Mouse (Mus musculus) neural tube, embryonic 12.5 days (tissue): ENCODE measurements around the gene Grik1. TPM values are rescaled to one million over a fixed set of nuclear protein-coding genes. Genes with fewer than 3 reads are reported as not detected.

Source experiments
- ATAC-seq: fragments of 200-750 bp; cut with Nextera tagmentation; 2 replicates; pipeline ENCODE4 v1.8.0; 2017; ENCODE audit warnings: low read depth, mild to moderate bottlenecking, moderate TSS enrichment, moderate library complexity; ENCODE audit not compliant: low FRiP score
- H3K27ac ChIP-seq: fragments of 300-500 bp; sonication (generic); 2 replicates; pipeline ENCODE4 v1.5.1; 2016
- H3K27me3 ChIP-seq: fragments of 300-500 bp; sonication (generic); replicated peaks from 2 replicates; pipeline ENCODE4 v1.6.1; 2016; ENCODE audit warnings: mild to moderate bottlenecking
- H3K36me3 ChIP-seq: fragments of 300-500 bp; sonication (generic); 2 replicates; pipeline ENCODE4 v1.6.1; 2016; ENCODE audit warnings: mild to moderate bottlenecking
- H3K4me1 ChIP-seq: fragments of 300-500 bp; sonication (generic); 2 replicates; pipeline ENCODE4 v1.6.1; 2016
- H3K4me2 ChIP-seq: fragments of 300-500 bp; sonication (generic); replicated peaks from 2 replicates; pipeline ENCODE4 v1.6.1; 2016; ENCODE audit warnings: mild to moderate bottlenecking
- H3K4me3 ChIP-seq: fragments of 300-500 bp; sonication (generic); 2 replicates; pipeline ENCODE4 v1.5.1; 2016
- H3K9ac ChIP-seq: fragments of 300-500 bp; sonication (generic); 2 replicates; pipeline ENCODE4 v1.6.1; 2016; ENCODE audit warnings: mild to moderate bottlenecking
- H3K9me3 ChIP-seq: fragments of 300-500 bp; sonication (generic); 2 replicates; pipeline ENCODE4 v1.6.1; 2016; ENCODE audit warnings: mild to moderate bottlenecking
- WGBS: fragments of 180-500 bp; shearing (Covaris S2); methylation state at CpG from one replicate; pipeline ENCODE4 v1.1.7; 2016; 5-methylcytosine and 5-hydroxymethylcytosine counted together
- polyA plus RNA-seq: library from polyadenylated mRNA; unstranded; fragments of >200 nt; fragmentation: Nextera tagmentation; extraction: Ambion mirVana; gene quantifications from 2 replicates; pipeline ENCODE4 v1.2.1, GENCODE M21; 2016

Grik1 gene
- polyA plus RNA-seq, 1 experiment from 2014 or later = 6.8 TPM

DNA sequence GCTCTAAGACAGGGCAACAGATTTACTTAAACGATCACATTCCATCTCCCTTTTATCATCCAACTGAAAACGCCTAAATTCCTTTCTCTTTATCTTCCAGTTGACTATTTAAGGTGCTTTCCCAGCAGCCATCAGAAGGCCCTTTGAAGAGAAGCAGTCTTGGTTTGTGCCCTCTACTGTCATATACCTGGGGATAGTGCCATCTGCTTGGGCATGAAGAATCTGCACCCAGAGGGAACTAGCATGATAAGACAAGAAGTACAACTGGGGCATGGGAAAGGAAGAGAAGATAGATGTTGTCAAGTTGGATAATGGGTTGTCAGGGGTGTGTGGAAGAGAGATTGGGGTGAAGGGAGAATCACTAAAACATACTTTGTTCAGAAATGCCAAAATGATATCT is 157.1 kb downstream of the Grik1 start:
- H3K36me3 ChIP-seq = no peaks in the 10 kb centered on the region
- no peaks in the 10 kb centered on the region for H3K27me3 ChIP-seq
- H3K4me1 ChIP-seq = no peaks in the 10 kb centered on the region
- H3K9ac ChIP-seq = no peak overlapping the region
- 71% methylated on average over 2 of the region's 2 CpGs for WGBS
- H3K4me2 ChIP-seq = no peak overlapping the region
- H3K4me3 ChIP-seq = no peak overlapping the region
- ATAC-seq = no peak
- no peak overlapping the region for H3K27ac ChIP-seq
- H3K9me3 ChIP-seq = no peaks in the 10 kb centered on the region

- H3K27ac ChIP-seq = no peak overlapping the region
- no peak overlapping the region for H3K4me3 ChIP-seq
- no peak for ATAC-seq
- no peak overlapping the region for H3K9ac ChIP-seq
- H3K4me1 ChIP-seq = no peaks in the 10 kb centered on the region
- H3K36me3 ChIP-seq = no peaks in the 10 kb centered on the region
- no peak overlapping the region for H3K4me2 ChIP-seq
- no peaks in the 10 kb centered on the region for H3K27me3 ChIP-seq
- no peaks in the 10 kb centered on the region for H3K9me3 ChIP-seq
- WGBS = 92% methylated on average over 3 of the region's 3 CpGs
These were observed 159.0 kb downstream of the Grik1 start for GRCm38 (mm10) chr16:88131103-88131502.

DNA sequence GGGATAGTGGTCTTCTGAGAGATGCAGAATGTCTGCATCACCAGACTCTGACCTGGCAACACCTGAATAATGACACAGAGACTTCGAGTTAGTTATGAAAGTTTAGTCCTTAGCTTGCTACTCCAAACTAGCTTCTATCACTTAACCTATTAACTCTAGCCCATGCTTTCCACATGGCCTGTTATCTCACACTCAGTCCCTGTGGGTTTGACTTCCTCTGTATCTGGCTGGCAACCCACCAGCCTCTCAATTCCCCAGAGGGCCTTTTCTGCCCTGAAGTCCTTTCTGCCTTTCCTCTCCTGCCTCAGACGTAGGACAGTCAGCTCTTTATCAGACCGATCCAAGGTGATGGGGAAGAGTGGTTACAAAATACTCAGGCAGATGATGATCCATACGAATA is 165.0 kb downstream of the Grik1 start:
- ATAC-seq = no peak
- Histone ChIP-seq H3K9me3 (no peaks in the 10 kb centered on the region), H3K4me2 (no peak overlapping the region), H3K36me3 (no peaks in the 10 kb centered on the region), H3K27ac (no peak overlapping the region), H3K4me3 (no peak overlapping the region), H3K9ac (no peak overlapping the region), H3K4me1 (no peaks in the 10 kb centered on the region), H3K27me3 (no peaks in the 10 kb centered on the region)
- WGBS = 80% methylated on average over 4 of the region's 4 CpGs

DNA sequence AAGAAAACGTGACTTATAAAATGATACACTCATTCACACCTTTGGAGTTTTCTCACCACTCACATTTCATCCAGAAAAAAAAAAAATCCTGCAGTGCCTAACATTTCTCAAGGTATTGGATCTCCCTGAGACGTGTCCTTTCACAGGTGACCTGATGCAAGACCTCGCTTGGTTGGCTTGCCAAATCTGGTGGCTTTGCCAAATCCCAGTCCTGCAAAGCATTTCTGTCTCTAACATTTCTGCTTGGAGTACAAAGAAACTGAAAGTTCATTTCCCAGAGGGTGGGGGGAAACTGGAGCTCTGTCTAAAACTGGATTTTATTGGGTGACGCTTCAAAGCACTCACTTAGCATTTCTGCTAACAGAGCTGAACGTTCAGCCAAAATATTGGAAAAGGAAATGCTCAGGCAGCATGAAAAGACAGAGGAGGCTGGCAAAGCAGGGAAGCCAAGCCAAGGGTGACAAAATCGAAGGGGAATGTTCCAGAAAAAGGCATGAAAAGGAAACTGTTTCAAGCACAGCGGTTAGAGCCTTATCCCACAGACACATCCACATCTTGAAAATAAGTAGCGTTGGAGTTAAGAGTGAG is 177.4 kb downstream of the Grik1 start:
- no peaks in the 10 kb centered on the region for H3K36me3 ChIP-seq
- H3K27me3 ChIP-seq = no peaks in the 10 kb centered on the region
- H3K9ac ChIP-seq = no peak overlapping the region
- no peaks in the 10 kb centered on the region for H3K4me1 ChIP-seq
- H3K4me3 ChIP-seq = no peak overlapping the region
- no peaks in the 10 kb centered on the region for H3K9me3 ChIP-seq
- no peak overlapping the region for H3K27ac ChIP-seq
- H3K4me2 ChIP-seq = no peak overlapping the region
- ATAC-seq = no peak
- WGBS = 80% methylated on average over 8 of the region's 8 CpGs

GRCm38 (mm10) chr16:88111459-88111858 is 178.6 kb downstream of the Grik1 start:
- no peak for ATAC-seq
- H3K4me2 ChIP-seq = no peak overlapping the region
- no peak overlapping the region for H3K27ac ChIP-seq
- no peaks in the 10 kb centered on the region for H3K9me3 ChIP-seq
- H3K4me1 ChIP-seq = no peaks in the 10 kb centered on the region
- H3K36me3 ChIP-seq = no peaks in the 10 kb centered on the region
- H3K4me3 ChIP-seq = no peak overlapping the region
- 61% methylated on average over 3 of the region's 3 CpGs for WGBS
- no peaks in the 10 kb centered on the region for H3K27me3 ChIP-seq
- H3K9ac ChIP-seq = no peak overlapping the region

GRCm38 (mm10) chr16:88094206-88094789 is 195.8 kb downstream of the Grik1 start:
- H3K27ac ChIP-seq = no peak overlapping the region
- WGBS = 72% methylated on average over 5 of the region's 5 CpGs
- no peak overlapping the region for H3K9ac ChIP-seq
- H3K4me2 ChIP-seq = no peak overlapping the region
- ATAC-seq = no peak
- H3K27me3 ChIP-seq = no peaks in the 10 kb centered on the region
- no peaks in the 10 kb centered on the region for H3K4me1 ChIP-seq
- no peaks in the 10 kb centered on the region for H3K9me3 ChIP-seq
- no peaks in the 10 kb centered on the region for H3K36me3 ChIP-seq
- H3K4me3 ChIP-seq = no peak overlapping the region

DNA sequence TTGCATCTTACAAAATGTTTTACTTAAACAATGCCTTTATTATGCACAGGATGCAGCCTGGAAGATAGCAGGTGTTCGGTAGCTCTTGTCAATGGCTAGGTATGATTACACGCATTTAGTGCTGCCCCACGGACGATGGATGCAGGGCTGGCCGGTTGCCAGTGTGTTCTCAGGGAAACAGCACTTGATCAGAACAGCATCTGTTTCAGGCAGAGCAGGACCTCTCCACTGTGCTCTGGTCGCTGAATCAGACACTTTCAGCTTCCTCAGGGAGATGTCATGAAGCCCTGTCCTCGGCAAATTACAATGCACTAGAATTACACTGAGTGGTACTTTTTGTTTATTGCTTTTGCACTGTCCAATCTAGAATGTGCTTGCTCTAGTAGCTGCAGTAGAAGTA is 202.8 kb downstream of the Grik1 start:
- ATAC-seq = peak; percentile 75
- H3K36me3 ChIP-seq = no peaks in the 10 kb centered on the region
- H3K9ac ChIP-seq = no peak overlapping the region
- H3K27me3 ChIP-seq = no peaks in the 10 kb centered on the region
- no peaks in the 10 kb centered on the region for H3K4me1 ChIP-seq
- 68% methylated on average over 7 of the region's 7 CpGs for WGBS
- no peaks in the 10 kb centered on the region for H3K9me3 ChIP-seq
- H3K4me2 ChIP-seq = no peak overlapping the region
- no peak overlapping the region for H3K27ac ChIP-seq
- H3K4me3 ChIP-seq = no peak overlapping the region

GRCm38 (mm10) chr16:88074716-88075115 is 215.3 kb downstream of the Grik1 start:
- H3K27me3 ChIP-seq = no peaks in the 10 kb centered on the region
- H3K4me3 ChIP-seq = no peak overlapping the region
- 82% methylated on average over 5 of the region's 5 CpGs for WGBS
- H3K27ac ChIP-seq = no peak overlapping the region
- no peaks in the 10 kb centered on the region for H3K36me3 ChIP-seq
- H3K4me1 ChIP-seq = no peaks in the 10 kb centered on the region
- no peak overlapping the region for H3K9ac ChIP-seq
- ATAC-seq = no peak
- H3K9me3 ChIP-seq = no peaks in the 10 kb centered on the region
- H3K4me2 ChIP-seq = no peak overlapping the region

DNA sequence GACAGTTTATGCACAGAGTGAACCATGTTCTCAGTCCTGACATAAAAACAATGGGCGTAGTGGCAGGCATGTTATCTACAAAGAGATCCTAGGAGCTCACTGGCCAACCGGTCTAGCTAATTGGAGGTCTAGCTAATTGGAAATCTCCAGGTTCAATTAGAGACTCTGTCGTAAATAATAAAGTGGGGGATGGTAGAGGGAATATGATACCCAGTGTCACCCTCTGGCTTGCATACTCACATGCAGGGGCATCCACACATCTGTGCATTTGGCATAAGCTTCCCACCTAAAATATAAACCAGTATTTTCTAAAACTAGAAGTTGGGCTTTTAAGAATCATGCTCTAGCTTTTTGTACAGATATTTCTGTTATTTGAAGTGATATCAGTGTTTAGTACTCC is 229.1 kb downstream of the Grik1 start:
- Histone ChIP-seq H3K9me3 (no peaks in the 10 kb centered on the region), H3K27ac (no peak overlapping the region), H3K9ac (no peak overlapping the region), H3K36me3 (no peaks in the 10 kb centered on the region), H3K4me1 (no peaks in the 10 kb centered on the region), H3K4me2 (no peak overlapping the region), H3K27me3 (no peaks in the 10 kb centered on the region), H3K4me3 (no peak overlapping the region)
- WGBS = 81% methylated on average over 3 of the region's 3 CpGs
- ATAC-seq = no peak

DNA sequence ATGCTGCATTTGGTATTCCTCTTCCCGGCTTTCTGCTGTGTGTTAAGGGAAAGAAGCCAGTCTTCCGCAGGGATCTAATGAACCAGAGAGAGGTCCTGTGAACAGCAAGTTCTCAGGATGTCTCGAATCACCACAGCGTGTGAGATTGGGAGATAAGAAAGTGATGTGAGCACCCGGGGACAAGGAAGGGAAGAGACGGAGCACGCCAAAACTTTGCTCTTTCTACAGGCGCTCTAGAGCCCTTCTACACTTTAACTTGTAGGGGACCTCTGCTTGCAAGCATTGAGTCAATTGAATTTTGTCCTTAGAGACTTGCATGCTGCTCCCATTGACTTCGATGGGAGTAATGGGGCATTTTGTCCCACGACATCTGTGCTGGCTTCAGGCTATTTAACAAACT is 241.9 kb downstream of the Grik1 start:
- H3K4me3 ChIP-seq = no peak overlapping the region
- H3K4me1 ChIP-seq = no peaks in the 10 kb centered on the region
- no peaks in the 10 kb centered on the region for H3K9me3 ChIP-seq
- no peak overlapping the region for H3K27ac ChIP-seq
- WGBS = 93% methylated on average over 10 of the region's 10 CpGs
- no peak for ATAC-seq
- H3K4me2 ChIP-seq = no peak overlapping the region
- no peaks in the 10 kb centered on the region for H3K27me3 ChIP-seq
- no peak overlapping the region for H3K9ac ChIP-seq
- H3K36me3 ChIP-seq = no peaks in the 10 kb centered on the region

GRCm38 (mm10) chr16:88044321-88044720 is 245.7 kb downstream of the Grik1 start:
- Histone ChIP-seq H3K27ac (no peak overlapping the region), H3K36me3 (no peaks in the 10 kb centered on the region), H3K9ac (no peak overlapping the region), H3K4me3 (no peak overlapping the region), H3K27me3 (no peaks in the 10 kb centered on the region), H3K4me1 (no peaks in the 10 kb centered on the region), H3K9me3 (no peaks in the 10 kb centered on the region), H3K4me2 (no peak overlapping the region)
- ATAC-seq = no peak
- 98% methylated on average over 4 of the region's 4 CpGs for WGBS

GRCm38 (mm10) chr16:88042458-88042857 is 247.6 kb downstream of the Grik1 start:
- no peaks in the 10 kb centered on the region for H3K4me1 ChIP-seq
- no peak overlapping the region for H3K4me2 ChIP-seq
- WGBS = 66% methylated on average over 6 of the region's 6 CpGs
- no peaks in the 10 kb centered on the region for H3K36me3 ChIP-seq
- no peaks in the 10 kb centered on the region for H3K27me3 ChIP-seq
- no peak for ATAC-seq
- no peak overlapping the region for H3K9ac ChIP-seq
- no peak overlapping the region for H3K27ac ChIP-seq
- H3K9me3 ChIP-seq = no peaks in the 10 kb centered on the region
- H3K4me3 ChIP-seq = no peak overlapping the region

DNA sequence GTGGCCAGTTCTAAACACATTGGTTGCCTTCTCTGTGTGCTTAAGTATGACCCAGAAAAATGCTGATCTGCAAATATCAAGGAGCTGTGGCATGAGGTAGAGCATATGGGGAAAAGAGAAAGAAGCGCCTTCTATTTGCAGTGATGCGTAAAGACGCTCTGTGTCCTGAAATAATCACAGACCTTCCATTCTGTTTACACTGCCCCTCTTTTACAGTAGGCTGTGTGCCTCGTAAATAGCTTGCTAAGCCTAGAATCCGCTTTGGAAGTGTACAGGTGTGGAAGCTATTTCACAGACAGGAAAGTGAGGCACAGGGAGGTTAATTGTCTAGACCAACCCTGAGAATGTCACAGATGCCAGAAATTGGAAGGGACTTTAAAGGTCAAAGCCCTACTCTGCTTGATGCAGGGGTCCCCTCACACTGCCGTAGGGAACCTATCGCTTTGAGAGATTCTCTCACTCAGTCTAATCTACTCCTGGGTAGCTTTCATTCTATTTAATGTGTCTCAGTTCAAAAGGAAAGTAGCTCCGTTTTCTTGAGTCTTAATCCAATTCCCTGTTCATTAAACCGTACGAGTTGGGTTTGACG is 251.5 kb downstream of the Grik1 start:
- Histone ChIP-seq H3K4me2 (no peak overlapping the region), H3K9me3 (no peaks in the 10 kb centered on the region), H3K36me3 (no peaks in the 10 kb centered on the region), H3K27me3 (no peaks in the 10 kb centered on the region), H3K27ac (no peak overlapping the region), H3K9ac (no peak overlapping the region), H3K4me1 (no peaks in the 10 kb centered on the region), H3K4me3 (no peak overlapping the region)
- ATAC-seq = no peak
- 82% methylated on average over 11 of the region's 11 CpGs for WGBS
